Mouse (Mus musculus): ENCODE measurements at regions not wholly inside any gene's neighbourhood (a gene's known extent, or its start where the extent isn't known, plus 50 kb on each side); places are given as distances from the start of the nearest gene placed in this dataset.

- no peak for DNase-seq
Observed at GRCm38 (mm10) chr15:7005142-7005541, 85.3 kb upstream of the Lifr start.

- DNase-seq, result peak; percentile 28
Observed at GRCm38 (mm10) chr15:7006271-7006670, 84.1 kb upstream of the Lifr start.

- DNase-seq, result peak; percentile 33
Observed at GRCm38 (mm10) chr15:7008725-7009380, 81.6 kb upstream of the Lifr start.

- peak; percentile 24 for DNase-seq
Observed at GRCm38 (mm10) chr15:7010966-7011695, 79.3 kb upstream of the Lifr start.

GRCm38 (mm10) chr15:7011696-7012070, 78.7 kb upstream of the Lifr start:
- no peak for DNase-seq

GRCm38 (mm10) chr15:7012446-7012845, 78.0 kb upstream of the Lifr start:
- no peak for DNase-seq

- no peak for DNase-seq
Observed at GRCm38 (mm10) chr15:7013047-7013446, 77.4 kb upstream of the Lifr start.

- DNase-seq, result no peak
Observed at GRCm38 (mm10) chr15:7014984-7015383, 75.4 kb upstream of the Lifr start.

GRCm38 (mm10) chr15:7016018-7016417, 74.4 kb upstream of the Lifr start:
- no peak for DNase-seq

- DNase-seq, result no peak
Observed at GRCm38 (mm10) chr15:7017281-7017845, 73.1 kb upstream of the Lifr start.

- no peak for DNase-seq
Observed at GRCm38 (mm10) chr15:7022660-7023059, 67.8 kb upstream of the Lifr start.

- no peak for DNase-seq
Observed at GRCm38 (mm10) chr15:7025194-7025593, 65.2 kb upstream of the Lifr start.

GRCm38 (mm10) chr15:7031297-7032043, 58.9 kb upstream of the Lifr start:
- no peak for DNase-seq

- DNase-seq, result no peak
Observed at GRCm38 (mm10) chr15:7037475-7037874, 52.9 kb upstream of the Lifr start.

- DNase-seq, result no peak
Observed at GRCm38 (mm10) chr15:7039119-7039518, 51.3 kb upstream of the Lifr start.

GRCm38 (mm10) chr15:7039825-7040224, 50.6 kb upstream of the Lifr start:
- no peak for DNase-seq

Measured in lung, postnatal 10 days (tissue).